Mouse (Mus musculus) spleen, postnatal 36 days (tissue): ENCODE results near the gene Vat1.
"Not testable (repeated sequence)": the region's sequence is repeated elsewhere in the genome, so short reads cannot be mapped to it uniquely, and the experiment has no call there.

Experiments
- DNase-seq, 2 experiments: peaks; one replicate each; pipeline ENCODE4 v3.0.0; 2022; ENCODE audit warnings: low spot score in 2 of 2, mixed read lengths in 1 of 2

The Vat1 gene

DNA sequence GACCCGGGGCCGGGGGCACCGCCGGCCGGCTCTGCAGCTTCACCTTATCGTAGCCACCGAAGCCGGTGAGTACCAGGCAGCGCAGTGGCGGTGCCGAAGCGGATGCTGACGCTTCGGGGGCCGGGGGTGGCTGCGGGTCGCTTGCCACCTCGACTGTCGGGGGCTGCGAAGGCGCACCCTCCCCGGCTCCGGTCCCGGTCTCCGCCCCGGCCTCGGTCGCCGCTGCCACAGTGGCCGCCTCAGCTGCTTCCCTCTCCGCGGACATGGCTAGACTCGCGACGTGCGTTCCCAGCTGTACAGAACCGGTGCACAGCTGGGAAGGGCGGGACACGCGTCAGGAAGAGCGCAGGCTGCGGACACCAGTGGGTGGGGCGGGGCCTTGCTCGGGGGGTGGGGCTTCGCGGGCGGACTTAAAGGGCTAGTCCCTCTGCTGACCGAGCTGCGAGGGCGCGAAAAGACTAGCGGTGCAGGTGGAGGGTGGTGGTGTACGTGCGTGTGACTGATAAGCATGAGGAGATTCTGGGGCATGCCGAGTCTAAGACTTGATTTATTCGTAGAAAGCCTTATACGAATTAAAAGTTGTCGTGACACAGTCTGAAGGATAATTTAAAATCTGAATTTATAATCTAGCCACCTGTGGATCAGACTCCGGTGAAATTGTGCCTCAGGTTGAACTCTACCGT is at the start of gene Vat1:
Vat1 (minus strand) TSS at position 362 of the 683 bp plus-strand sequence.
- DNase-seq: peak; percentile 58 to 61

- no peak for DNase-seq
Observed at GRCm38 (mm10) chr11:101507090-101507489, 41.1 kb upstream of the Vat1 start.

GRCm38 (mm10) chr11:101506269-101506780 is 40.3 kb upstream of the Vat1 start:
- no peak for DNase-seq

DNA sequence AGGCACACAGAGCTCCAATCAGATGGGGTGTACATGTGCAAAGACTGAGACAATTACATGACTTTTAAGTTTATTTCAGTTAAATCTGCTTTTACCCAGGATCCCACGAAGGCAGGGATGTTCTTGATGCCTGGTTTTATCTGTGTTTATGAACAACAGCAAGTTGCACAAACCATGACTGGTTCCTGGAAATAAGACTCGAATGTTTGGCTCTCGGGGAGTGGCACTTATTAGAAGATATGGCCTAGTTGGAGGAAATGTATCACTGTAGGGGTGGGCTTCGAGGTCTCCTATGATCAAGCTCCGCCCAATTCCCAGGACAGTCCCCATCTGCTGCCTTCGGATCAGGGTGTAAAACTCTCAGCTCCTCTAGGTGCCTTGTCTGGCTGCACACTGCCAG is 20.1 kb upstream of the Vat1 start:
- DNase-seq: no peak

GRCm38 (mm10) chr11:101485509-101486028 is 19.5 kb upstream of the Vat1 start:
- peak; percentile 11 to 36 for DNase-seq

DNA sequence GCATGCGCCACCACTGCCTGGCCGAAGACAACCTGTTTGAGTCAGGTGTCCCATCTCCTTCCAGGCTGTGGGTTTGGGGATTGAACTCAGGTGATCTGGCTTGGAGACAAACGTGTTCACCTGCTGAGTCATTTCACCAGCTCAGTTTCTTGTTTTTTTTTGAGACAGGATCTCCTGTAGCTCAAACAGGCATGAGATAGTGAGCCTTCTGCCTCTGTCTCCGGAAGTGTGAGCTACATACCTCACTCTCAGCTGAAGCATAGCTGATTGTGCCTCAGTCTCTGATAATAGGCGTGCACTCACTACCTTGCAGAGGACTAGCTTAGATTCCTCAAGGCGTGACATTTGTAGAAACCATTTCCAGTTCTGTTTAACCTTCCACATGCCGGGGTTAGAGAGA is 18.8 kb upstream of the Vat1 start:
- no peak for DNase-seq

DNA sequence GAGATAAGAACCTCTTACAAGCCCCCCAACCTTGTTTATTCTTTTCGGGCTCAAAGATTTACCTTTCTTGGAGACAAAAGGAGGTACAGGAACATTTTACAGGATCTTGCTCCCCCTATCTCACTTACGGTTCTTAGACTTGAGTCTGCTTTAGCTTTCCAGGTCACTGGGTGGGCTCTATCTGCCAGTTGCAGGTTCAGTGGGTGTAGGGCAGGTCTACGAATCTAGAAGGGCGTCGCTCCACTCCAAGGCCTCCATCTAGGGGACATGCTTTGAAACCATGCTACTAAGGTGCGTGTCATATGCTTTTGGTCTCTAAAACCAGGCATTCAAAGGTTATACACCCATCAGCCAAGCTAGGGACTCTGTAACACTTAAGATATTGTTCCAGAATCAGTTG is 18.2 kb upstream of the Vat1 start:
- DNase-seq: peak in 1 of 2 experiments; percentile 46

- no peak for DNase-seq
Observed at GRCm38 (mm10) chr11:101483804-101484203, 17.8 kb upstream of the Vat1 start.

DNA sequence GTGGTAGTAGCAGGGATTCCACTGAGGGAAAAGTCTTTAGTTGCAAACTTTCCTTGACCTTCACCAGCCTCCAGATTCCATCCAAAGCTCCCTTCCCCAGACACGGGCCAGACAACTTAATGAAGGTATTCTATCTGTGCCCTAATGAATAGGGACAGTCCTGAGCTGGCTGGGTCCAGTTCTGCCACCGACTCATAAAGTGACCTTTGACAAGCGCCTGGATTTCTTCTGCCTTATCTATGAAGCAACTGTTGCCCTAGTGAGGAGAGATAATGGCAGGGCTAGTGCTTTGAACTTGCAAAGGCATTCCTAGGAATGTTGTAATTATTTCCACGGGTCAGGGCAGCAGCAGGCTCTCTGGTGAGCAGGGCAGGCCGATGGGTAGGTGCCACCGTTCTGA is 14.9 kb upstream of the Vat1 start:
- DNase-seq: no peak

GRCm38 (mm10) chr11:101479171-101479635 is 13.2 kb upstream of the Vat1 start:
- no peak for DNase-seq

- no peak for DNase-seq
Observed at GRCm38 (mm10) chr11:101477552-101478211, 11.7 kb upstream of the Vat1 start.

DNA sequence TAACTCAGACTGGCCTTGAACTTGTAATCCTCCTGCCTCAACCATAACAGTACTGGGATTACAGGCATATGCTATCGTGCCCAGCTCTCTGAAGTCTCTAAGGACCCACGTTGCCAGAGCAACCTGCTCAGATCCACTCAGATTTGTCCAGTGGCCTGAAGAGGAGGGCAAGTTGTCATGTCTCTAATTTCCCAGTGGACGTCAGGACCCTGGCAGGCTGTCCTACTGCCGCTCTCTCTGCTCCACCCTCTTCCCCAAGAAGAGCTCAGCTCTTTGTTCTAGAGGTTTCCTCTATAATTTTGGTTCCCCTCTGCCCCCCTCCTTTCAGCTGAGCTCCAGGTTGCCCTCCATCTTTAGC is 11.1 kb upstream of the Vat1 start:
- DNase-seq: no peak

GRCm38 (mm10) chr11:101476361-101476760 is 10.3 kb upstream of the Vat1 start:
- not testable (repeated sequence) for DNase-seq

GRCm38 (mm10) chr11:101474298-101474697 is 8.3 kb upstream of the Vat1 start:
- no peak for DNase-seq

GRCm38 (mm10) chr11:101473686-101474085 is 7.7 kb upstream of the Vat1 start:
- not testable (repeated sequence) for DNase-seq

DNA sequence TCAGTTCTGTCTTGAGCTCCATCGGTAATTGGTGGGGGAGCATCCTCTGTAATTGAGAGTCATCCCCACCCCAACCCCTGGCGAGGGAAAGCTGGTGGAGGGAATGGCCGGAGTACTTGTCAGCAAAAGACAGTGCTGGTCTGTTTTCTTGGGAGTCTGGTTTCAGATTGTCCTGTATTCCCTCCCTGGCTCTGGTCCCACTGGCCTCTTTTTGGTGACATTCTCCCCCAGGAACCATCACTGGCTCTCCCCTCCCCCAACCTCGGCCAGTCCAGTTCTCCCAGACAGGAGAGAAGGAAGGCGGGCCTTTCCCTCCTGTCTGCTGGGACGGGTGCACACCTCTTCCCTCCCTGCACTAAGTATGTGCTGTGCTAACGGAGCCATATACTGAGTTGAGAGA is 6.3 kb upstream of the Vat1 start:
- no peak for DNase-seq

DNA sequence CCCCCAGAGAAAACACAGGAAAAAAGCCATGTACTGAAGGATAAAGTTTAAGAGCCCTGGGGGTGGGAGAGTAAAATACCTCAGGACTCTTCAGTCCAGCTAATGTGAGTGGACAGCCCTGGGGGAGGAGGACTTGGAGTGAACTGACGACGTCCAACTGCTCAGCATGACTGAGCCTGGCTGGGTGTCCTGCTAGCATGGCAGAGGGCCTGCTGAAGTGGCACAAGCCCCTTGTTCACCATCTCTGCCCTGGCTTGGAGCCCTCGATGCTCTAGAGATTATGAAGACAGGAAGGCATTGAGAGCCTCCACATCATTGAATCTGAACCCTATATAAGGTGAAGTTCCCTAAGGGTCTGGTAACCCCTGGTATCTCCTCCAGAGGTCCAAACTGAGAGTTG is 5.9 kb upstream of the Vat1 start:
- DNase-seq: no peak

DNA sequence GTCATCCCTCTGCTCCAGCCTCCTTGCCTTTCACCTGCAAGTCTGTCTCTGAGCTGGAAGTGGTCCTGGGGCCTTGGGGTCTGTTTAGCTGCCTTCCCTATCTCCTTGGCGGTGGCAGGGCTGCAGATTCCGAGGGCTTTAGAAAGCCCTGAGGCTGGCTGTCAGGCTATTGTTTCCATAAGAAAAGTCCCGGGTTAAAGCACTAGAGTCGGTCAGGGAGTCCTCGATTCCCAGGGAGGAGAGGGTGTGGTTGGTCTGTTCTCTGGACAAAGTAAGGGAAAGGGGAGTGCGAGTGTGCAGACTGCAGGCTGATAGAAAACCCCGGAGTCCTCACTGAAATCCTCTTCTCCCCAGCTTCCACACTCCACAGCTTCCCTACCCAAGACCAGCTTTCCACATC is 4.2 kb upstream of the Vat1 start:
- no peak for DNase-seq

GRCm38 (mm10) chr11:101469155-101469554 is 3.1 kb upstream of the Vat1 start:
- DNase-seq: no peak

DNA sequence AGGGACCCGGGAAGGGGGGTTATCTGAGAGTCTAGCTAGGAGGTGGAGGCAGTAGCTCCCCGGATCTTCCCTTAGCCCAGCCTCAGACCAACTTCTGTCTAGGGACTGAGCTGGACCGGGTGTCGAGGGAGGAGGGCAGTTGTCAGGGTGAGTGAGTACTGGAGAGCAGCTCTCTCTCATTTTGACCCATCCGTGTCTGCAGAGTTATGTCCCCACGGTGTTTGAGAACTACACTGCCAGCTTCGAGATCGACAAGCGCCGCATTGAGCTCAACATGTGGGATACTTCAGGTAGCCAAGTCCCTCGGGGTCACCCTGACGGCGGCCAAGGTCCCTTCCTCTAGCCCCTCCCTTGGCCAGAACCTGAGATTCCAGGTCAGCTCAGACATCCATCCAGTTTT is 2.7 kb upstream of the Vat1 start:
- DNase-seq: no peak

- no peak for DNase-seq
Observed at GRCm38 (mm10) chr11:101468263-101468688, 2.2 kb upstream of the Vat1 start.

DNA sequence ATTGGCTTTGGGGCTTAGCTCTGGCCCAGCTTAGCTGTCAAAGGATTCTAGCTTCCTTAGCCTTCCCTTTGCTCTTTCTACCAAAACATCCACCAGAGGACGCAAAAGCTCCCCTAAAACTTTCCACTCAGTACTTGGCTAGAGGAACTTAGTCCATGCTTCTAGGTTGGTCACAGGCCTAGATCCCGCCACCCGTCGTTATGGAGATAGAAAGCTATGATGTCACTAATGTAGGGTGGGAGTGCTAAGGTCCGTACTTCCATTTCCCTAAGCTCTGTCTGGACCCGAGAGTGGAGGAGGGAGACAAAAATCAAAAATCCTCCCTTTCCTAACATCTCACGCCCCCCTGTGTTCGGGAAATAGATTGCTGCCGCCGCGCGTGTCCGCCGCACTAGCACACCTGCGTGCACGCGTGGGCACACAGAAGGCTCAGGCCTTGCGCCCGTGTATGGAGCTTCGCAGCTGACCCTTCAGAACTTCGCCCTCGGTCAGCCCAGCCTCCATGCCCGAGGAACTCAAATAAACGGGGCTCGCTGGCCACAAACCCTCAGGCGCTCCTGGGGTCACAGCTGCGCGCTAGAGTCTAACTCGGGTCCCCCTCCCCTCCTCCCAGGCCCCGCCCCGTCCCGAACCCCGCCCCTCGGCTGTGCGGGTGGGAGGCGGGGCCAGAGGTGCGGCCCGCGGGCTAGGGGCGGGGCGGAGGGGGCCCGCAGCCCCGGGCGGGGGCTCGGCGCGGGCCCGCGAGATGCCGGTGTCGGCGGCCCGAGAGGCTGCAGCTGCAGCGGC is 1.6 kb upstream of the Vat1 start:
- peak; percentile 43 to 55 for DNase-seq
